In genomic region chr13:69492876-69493463, GRCm38 (mm10) we compare ENCODE assay signal across 9 mouse cellular contexts. TPM values are rescaled to one million over a fixed set of nuclear protein-coding genes. Genes with fewer than 3 reads are reported as not detected.
DNase-seq lines count a peak whose midpoint lies in the region; ATAC-seq lines count a peak whose summit lies in the region.
"Had no signal": no experiment of that assay in that cellular context is flagged by ENCODE, and none has a peak within 500 bp of the region (broad histone marks: within the 10 kb centered on the region; RNA-seq: fewer than 3 reads in every experiment).

No protein-coding gene starts in this region.

- 31% methylated on average over 7 of the region's 7 CpGs for WGBS in heart, embryonic 15.5 days
- 25% methylated on average over 7 of the region's 7 CpGs for WGBS in embryonic facial prominence, embryonic 14.5 days
- 26% methylated on average over 7 of the region's 7 CpGs for WGBS in kidney, embryonic 15.5 days

- DNase-seq in heart, postnatal 36 days: no peak
- DNase-seq in CD8-positive naive resting alpha-beta T cell, adult 2 months (ENCODE audit: low read depth in 2 of 2, low spot score in 2 of 2): peak; percentile 13 to 39
- DNase-seq in adrenal gland, postnatal 36 days: peak; percentile 43 to 78
- peak; percentile 42 for DNase-seq in embryonic facial prominence, embryonic 14.5 days (ENCODE audit: low spot score)
- peak; percentile 81 for DNase-seq in lung, postnatal 10 days
- peak; percentile 75 for DNase-seq in thymus, postnatal 0 days (ENCODE audit: low spot score)

- no peak overlapping the region for H3K9ac ChIP-seq in heart, embryonic 15.5 days
- H3K9ac ChIP-seq in embryonic facial prominence, embryonic 14.5 days (ENCODE audit: low read depth, low read length): no peak overlapping the region
- H3K9ac ChIP-seq in kidney, embryonic 15.5 days: no peak overlapping the region
- H3K9ac ChIP-seq: limb, embryonic 15.5 days had no signal

- intact Hi-C loops in heart, postnatal 36 days (cut with DNase I): loop anchor here (5.0 kb wide), 1 partner anchor 164 kb away; no protein-coding TSS in a partner anchor

- peaks cover 9% of the 10 kb centered on the region; the same call in 1 of the 2 replicates for H3K4me1 ChIP-seq in heart, embryonic 15.5 days (replicated peaks)
- H3K4me1 ChIP-seq in embryonic facial prominence, embryonic 14.5 days (ENCODE audit: control insufficient read depth, insufficient read depth, low read length): no peaks in the 10 kb centered on the region
- H3K4me1 ChIP-seq in kidney, embryonic 15.5 days: peaks cover 11% of the 10 kb centered on the region

- H3K36me3 ChIP-seq in heart, embryonic 15.5 days: peaks cover 9% of the 10 kb centered on the region; the same call in 1 of the 2 replicates
- H3K36me3 ChIP-seq in embryonic facial prominence, embryonic 14.5 days (ENCODE audit: control insufficient read depth, insufficient read depth, low read length): peaks cover 19% of the 10 kb centered on the region
- H3K36me3 ChIP-seq in kidney, embryonic 15.5 days: peaks cover 17% of the 10 kb centered on the region

- no peak overlapping the region for H3K4me3 ChIP-seq in heart, embryonic 15.5 days
- H3K4me3 ChIP-seq in embryonic facial prominence, embryonic 14.5 days (ENCODE audit: low read depth, low read length): no peak overlapping the region
- no peak overlapping the region for H3K4me3 ChIP-seq in kidney, embryonic 15.5 days (replicated peaks)
- H3K4me3 ChIP-seq: limb, embryonic 15.5 days had no signal

- no peak overlapping the region for H3K4me2 ChIP-seq in heart, embryonic 15.5 days
- H3K4me2 ChIP-seq in embryonic facial prominence, embryonic 14.5 days (ENCODE audit: low read depth, low read length): no peak overlapping the region
- H3K4me2 ChIP-seq in kidney, embryonic 15.5 days: no peak overlapping the region
- H3K4me2 ChIP-seq: limb, embryonic 15.5 days had no signal

- H3K27ac ChIP-seq in heart, embryonic 15.5 days: no peak overlapping the region
- H3K27ac ChIP-seq in embryonic facial prominence, embryonic 14.5 days (replicated peaks; ENCODE audit: low read depth, low read length): no peak overlapping the region
- H3K27ac ChIP-seq in kidney, embryonic 15.5 days: no peak overlapping the region
- H3K27ac ChIP-seq: limb, embryonic 15.5 days had no signal

- ATAC-seq in heart, embryonic 15.5 days (replicated peaks; ENCODE audit: insufficient number of reproducible peaks, insufficient read depth, low FRiP score, low read depth): peak; percentile 37; the same call in 1 of the 2 replicates
- ATAC-seq in embryonic facial prominence, embryonic 14.5 days (ENCODE audit: low read depth): peak; percentile 20; the same call in 1 of the 2 replicates
- ATAC-seq in kidney, embryonic 15.5 days (replicated peaks; ENCODE audit: low FRiP score): peak; percentile 29; the same call in 1 of the 2 replicates

- peaks cover 9% of the 10 kb centered on the region; the same call in 1 of the 2 replicates for H3K27me3 ChIP-seq in heart, embryonic 15.5 days
- peaks cover 14% of the 10 kb centered on the region for H3K27me3 ChIP-seq in embryonic facial prominence, embryonic 14.5 days (replicated peaks; ENCODE audit: control insufficient read depth, insufficient read depth, low read length)
- H3K27me3 ChIP-seq in kidney, embryonic 15.5 days: peaks cover 12% of the 10 kb centered on the region; the same call in 1 of the 2 replicates

- H3K9me3 ChIP-seq in heart, embryonic 15.5 days (replicated peaks): no peaks in the 10 kb centered on the region
- H3K9me3 ChIP-seq in embryonic facial prominence, embryonic 14.5 days (ENCODE audit: control insufficient read depth, low read length): no peaks in the 10 kb centered on the region
- H3K9me3 ChIP-seq in kidney, embryonic 15.5 days (replicated peaks): no peaks in the 10 kb centered on the region
- H3K9me3 ChIP-seq: limb, embryonic 15.5 days had no signal

RNA-seq across cellular contexts. Expression of gene Nsun2, which starts 40.6 kb away (rescaled TPM):
- polyA plus RNA-seq in heart, embryonic 15.5 days (2015; fragmentation: Nextera tagmentation; extraction: Ambion mirVana): 53.0 and 73.0 TPM in 2 replicates
- total RNA-seq in heart, postnatal 36 days (2021): 10 to 100 TPM; 41.4 to 48.9 TPM
- total RNA-seq in adrenal gland, postnatal 36 days (2021): 10 to 100 TPM; 83.1 to 94.4 TPM
- polyA plus RNA-seq in embryonic facial prominence, embryonic 14.5 days (2014; fragmentation: Nextera tagmentation; extraction: Ambion mirVana): 112 and 128 TPM in 2 replicates
- 130 TPM in 2 replicates for polyA plus RNA-seq in kidney, embryonic 15.5 days (2015; fragmentation: Nextera tagmentation; extraction: Ambion mirVana)
- 126 and 131 TPM in 2 replicates for polyA plus RNA-seq in thymus, postnatal 0 days (2015; fragmentation: Nextera tagmentation; extraction: Ambion mirVana)

RNA-seq across cellular contexts. Expression of gene Tent4a, which starts 41.4 kb away (rescaled TPM):
- 3.1 and 4.0 TPM in 2 replicates for polyA plus RNA-seq in heart, embryonic 15.5 days (2015; fragmentation: Nextera tagmentation; extraction: Ambion mirVana)
- 10 to 100 TPM; 12.8 to 14.4 TPM for total RNA-seq in heart, postnatal 36 days (2021)
- 10 to 100 TPM; 23.2 to 25.3 TPM for total RNA-seq in adrenal gland, postnatal 36 days (2021)
- polyA plus RNA-seq in embryonic facial prominence, embryonic 14.5 days (2014; fragmentation: Nextera tagmentation; extraction: Ambion mirVana): 7.7 and 7.8 TPM in 2 replicates
- 5.1 and 5.5 TPM in 2 replicates for polyA plus RNA-seq in kidney, embryonic 15.5 days (2015; fragmentation: Nextera tagmentation; extraction: Ambion mirVana)
- polyA plus RNA-seq in thymus, postnatal 0 days (2015; fragmentation: Nextera tagmentation; extraction: Ambion mirVana): 3.7 and 5.4 TPM in 2 replicates

Comparison
In these comparisons a context has a peak if more than half of its experiments do, and no peak if none do; other contexts are left out.
1. DNase-seq: peak in CD8-positive naive resting alpha-beta T cell, adult 2 months (2 of 2), adrenal gland, postnatal 36 days (2 of 2), embryonic facial prominence, embryonic 14.5 days (single experiment), lung, postnatal 10 days (single experiment) and thymus, postnatal 0 days (single experiment); none in heart, postnatal 36 days (0 of 2).
2. Peak in every context shown above with its lines, with median percentiles within 50 percentile points of each other: ATAC-seq.